Mouse (Mus musculus): Measurements from ENCODE around the gene Vmn2r16.

The Vmn2r16 gene

DNA sequence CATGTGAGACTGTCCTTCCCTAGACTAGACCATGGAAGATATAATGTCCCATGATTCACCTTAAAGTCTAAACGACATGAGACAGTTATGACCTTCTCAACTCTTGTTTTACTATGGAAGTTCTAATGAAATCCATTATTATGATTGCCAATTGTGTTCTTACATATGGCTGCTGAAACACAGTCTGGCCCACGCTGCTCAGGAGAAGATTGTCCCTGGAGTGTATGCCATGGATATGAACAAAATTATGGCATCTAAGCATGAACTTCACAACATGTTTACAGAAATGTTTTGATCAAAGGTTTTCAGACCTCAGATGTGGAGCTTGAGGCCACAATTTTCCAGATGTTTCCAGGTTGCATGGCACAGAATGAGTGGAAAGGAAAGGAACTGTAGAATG lies at the start of gene Vmn2r16:
Gene Vmn2r16, plus strand, starts transcription at position 301 of the 400 bp plus-strand sequence.
- DNase-seq: no peak

DNA sequence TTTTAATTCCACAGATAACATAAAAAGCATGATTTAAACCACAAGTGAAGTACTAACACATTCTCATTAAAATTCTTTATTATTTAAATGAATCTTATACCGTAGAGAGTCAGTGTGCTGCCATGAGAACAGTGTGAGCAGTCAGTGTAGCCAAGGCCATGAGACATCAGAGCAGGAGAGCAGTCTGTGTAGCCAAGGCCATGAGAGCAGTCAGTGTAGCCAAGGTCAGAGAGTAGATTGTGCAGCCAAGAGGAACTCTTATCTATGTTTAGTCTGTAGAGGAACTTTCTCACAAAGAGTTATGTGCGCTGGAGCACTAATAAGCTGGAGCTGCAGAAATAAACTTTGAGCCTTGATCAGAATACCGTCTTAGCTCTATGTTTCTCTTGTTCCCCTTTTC lies 35.3 kb upstream of the Vmn2r16 start:
- DNase-seq: no peak

DNA sequence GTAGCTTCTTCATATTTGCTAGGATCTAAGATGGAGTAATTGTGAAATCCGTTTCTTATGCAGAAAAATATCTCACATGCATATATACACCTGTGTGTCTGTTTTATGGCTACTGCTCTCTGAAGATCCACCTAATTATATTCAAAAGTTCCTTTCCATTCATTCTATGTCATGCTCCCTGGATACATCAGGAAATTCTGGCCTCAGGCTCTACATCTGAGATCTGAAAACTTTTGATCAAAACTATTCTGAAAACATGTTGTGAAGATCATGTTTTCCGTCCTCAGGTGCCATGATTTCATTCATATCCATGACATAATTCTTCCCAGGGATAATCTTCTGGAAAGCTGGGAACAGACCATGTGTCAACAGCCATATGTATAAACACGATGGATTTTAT lies 32.4 kb upstream of the Vmn2r16 start, which contains the start of gene Vmn2r15:
Gene Vmn2r15, minus strand, starts transcription at position 101 of the 400 bp plus-strand sequence.
- DNase-seq: no peak

DNA sequence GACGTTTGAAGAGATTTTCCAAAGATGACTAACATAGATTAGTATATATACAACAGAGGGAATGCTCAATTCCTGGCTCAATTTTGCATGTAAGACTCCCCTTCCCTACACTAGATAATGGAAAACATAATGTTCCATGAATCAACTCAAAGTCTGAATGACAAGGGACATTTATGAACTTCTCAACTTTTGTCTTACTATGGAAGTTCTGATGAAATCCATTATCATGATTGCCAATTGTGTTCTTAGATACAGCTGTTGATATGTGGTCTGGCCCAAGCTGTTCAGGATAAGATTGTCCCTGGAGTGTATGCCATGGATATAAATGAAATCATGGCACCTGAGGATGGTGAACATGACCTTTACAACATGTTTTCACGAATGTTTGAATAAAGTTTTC lies 89.4 kb downstream of the Vmn2r16 start, which contains the start of gene Vmn2r17:
Gene Vmn2r17, plus strand, starts transcription at position 301 of the 400 bp plus-strand sequence.
- no peak for DNase-seq
